Mouse (Mus musculus) MEL (cell line): ENCODE measurements around the gene Nqo2. TPM values are rescaled to one million over a fixed set of nuclear protein-coding genes. Genes with fewer than 3 reads are reported as not detected.

Experiments used
- DNase-seq: peaks from one replicate; pipeline ENCODE4 v3.0.0; 2011; ENCODE audit warnings: low read depth, low spot score
- H3K27ac ChIP-seq: 2 replicates; pipeline ENCODE4 v1.5.1; 2012; ENCODE audit warnings: low read depth, mild to moderate bottlenecking, control low read depth, low read length, moderate library complexity; ENCODE audit not compliant: control insufficient read depth
- H3K27me3 ChIP-seq, 2 experiments: fragments of 150-350 bp in 1 of 2; sonication (generic) in 1 of 2; 2 replicates each; pipeline ENCODE4 v1.6.1; 2012; ENCODE audit warnings: low read length in 2 of 2, mild to moderate bottlenecking in 2 of 2, improper control_type of control experiment in 1 of 2, moderate library complexity in 1 of 2; ENCODE audit not compliant: insufficient read depth in 2 of 2, control insufficient read depth in 1 of 2
- H3K36me3 ChIP-seq, 2 experiments: 2 replicates each; pipeline ENCODE4 v1.6.1; 2012 to 2014; ENCODE audit warnings: low read length in 2 of 2, improper control_type of control experiment in 1 of 2, inconsistent platforms in 1 of 2, mild to moderate bottlenecking in 1 of 2; ENCODE audit not compliant: insufficient read depth in 2 of 2, control insufficient read depth in 1 of 2
- H3K4me1 ChIP-seq, 2 experiments: fragments of 150-350 bp in 1 of 2; sonication (generic) in 1 of 2; 2 replicates each; pipeline ENCODE4 v1.6.1; 2012; ENCODE audit warnings: low read length in 2 of 2, improper control_type of control experiment in 1 of 2, mild to moderate bottlenecking in 1 of 2; ENCODE audit not compliant: insufficient read depth in 2 of 2, control insufficient read depth in 1 of 2
- H3K4me3 ChIP-seq, 2 experiments: fragments of 150-350 bp in 1 of 2; sonication (generic) in 1 of 2; 2 replicates each; pipeline ENCODE4 v1.5.1; 2012; ENCODE audit warnings: low read depth in 2 of 2, low read length in 2 of 2, mild to moderate bottlenecking in 2 of 2, moderate library complexity in 2 of 2, control low read depth in 1 of 2, improper control_type of control experiment in 1 of 2; ENCODE audit not compliant: control insufficient read depth in 1 of 2, insufficient read depth in 1 of 2
- H3K79me2 ChIP-seq: 2 replicates; pipeline ENCODE4 v1.6.1; 2012; ENCODE audit warnings: mild to moderate bottlenecking, low read length, moderate library complexity; ENCODE audit not compliant: control insufficient read depth, poor library complexity, insufficient read depth
- H3K9ac ChIP-seq: 2 replicates; pipeline ENCODE4 v1.6.1; 2012; ENCODE audit warnings: low read depth, mild to moderate bottlenecking, control low read depth, low read length, moderate library complexity; ENCODE audit not compliant: control insufficient read depth, poor library complexity, severe bottlenecking
- H3K9me3 ChIP-seq: fragments of 150-350 bp; sonication (generic); replicated peaks from 2 replicates; pipeline ENCODE4 v1.6.1; 2012; ENCODE audit warnings: mild to moderate bottlenecking, low read length, improper control_type of control experiment, moderate library complexity; ENCODE audit not compliant: insufficient read depth
- BHLHE40 ChIP-seq: IDR thresholded peaks from 2 replicates; pipeline ENCODE4 v1.6.1; 2012; ENCODE audit warnings: low read depth, mild to moderate bottlenecking, inconsistent platforms, low read length, improper control_type of control experiment, borderline replicate concordance
- CTCF ChIP-seq, 3 experiments: IDR thresholded peaks in 2 of 3; conservative IDR thresholded peaks in 1 of 3; 2 replicates each; pipeline ENCODE4 v1.5.1; 2011 to 2012; ENCODE audit warnings: low read length in 3 of 3, low read depth in 2 of 3, mild to moderate bottlenecking in 2 of 3, improper control_type of control experiment in 1 of 3, inconsistent platforms in 1 of 3, mixed read lengths in 1 of 3, moderate library complexity in 1 of 3; ENCODE audit not compliant: control insufficient read depth in 1 of 3, insufficient read depth in 1 of 3, poor library complexity in 1 of 3, severe bottlenecking in 1 of 3
- E2F4 ChIP-seq: IDR thresholded peaks from 2 replicates; pipeline ENCODE4 v1.6.1; 2011; ENCODE audit warnings: low read depth, low read length, improper control_type of control experiment, borderline replicate concordance
- ELF1 ChIP-seq: IDR thresholded peaks from 2 replicates; pipeline ENCODE4 v1.6.1; 2014; ENCODE audit warnings: low read depth, mild to moderate bottlenecking, inconsistent platforms, low read length, improper control_type of control experiment, moderate library complexity
- EP300 ChIP-seq, 2 experiments: IDR thresholded peaks; 2 replicates each; pipeline ENCODE4 v1.6.1; 2011; ENCODE audit warnings: improper control_type of control experiment in 2 of 2, low read length in 2 of 2, low read depth in 1 of 2, mild to moderate bottlenecking in 1 of 2
- ETS1 ChIP-seq: IDR thresholded peaks from 2 replicates; pipeline ENCODE4 v1.6.1; 2012; ENCODE audit warnings: low read depth, mild to moderate bottlenecking, inconsistent platforms, low read length, improper control_type of control experiment, moderate library complexity
- GABPA ChIP-seq: IDR thresholded peaks from 2 replicates; pipeline ENCODE4 v1.6.1; 2012; ENCODE audit warnings: low read depth, mild to moderate bottlenecking, inconsistent platforms, low read length, improper control_type of control experiment, moderate library complexity
- GATA1 ChIP-seq: IDR thresholded peaks from 2 replicates; pipeline ENCODE4 v1.6.1; 2011; ENCODE audit warnings: low read depth, low read length, improper control_type of control experiment
- JUND ChIP-seq: IDR thresholded peaks from 2 replicates; pipeline ENCODE4 v1.6.1; 2011; ENCODE audit warnings: low read depth, mild to moderate bottlenecking, improper control_type of control experiment, low read length
- KAT2A ChIP-seq: conservative IDR thresholded peaks from 2 replicates; pipeline ENCODE4 v1.6.1; 2012; ENCODE audit warnings: low read depth, low read length, improper control_type of control experiment, inconsistent platforms
- MAX ChIP-seq: IDR thresholded peaks from 2 replicates; pipeline ENCODE4 v1.6.1; 2011; ENCODE audit warnings: low read length, improper control_type of control experiment
- MXI1 ChIP-seq: IDR thresholded peaks from 2 replicates; pipeline ENCODE4 v1.6.1; 2011; ENCODE audit warnings: mild to moderate bottlenecking, low read depth, low read length, improper control_type of control experiment
- MYB ChIP-seq: IDR thresholded peaks from 2 replicates; pipeline ENCODE4 v1.6.1; 2011; ENCODE audit warnings: mild to moderate bottlenecking, low read depth, low read length, improper control_type of control experiment
- NELFE ChIP-seq: IDR thresholded peaks from 2 replicates; pipeline ENCODE4 v1.6.1; 2011; ENCODE audit warnings: low read depth, low read length, improper control_type of control experiment
- NRF1 ChIP-seq: IDR thresholded peaks from 2 replicates; pipeline ENCODE4 v1.6.1; 2014; ENCODE audit warnings: low read depth, mild to moderate bottlenecking, inconsistent platforms, low read length, improper control_type of control experiment, moderate library complexity; ENCODE audit not compliant: poor library complexity, insufficient read depth, severe bottlenecking
- POLR2A ChIP-seq, 2 experiments: IDR thresholded peaks; 2 replicates each; pipeline ENCODE4 v1.6.1; 2011 to 2012; ENCODE audit warnings: low read length in 2 of 2, mild to moderate bottlenecking in 2 of 2, control low read depth in 1 of 2, improper control_type of control experiment in 1 of 2, low read depth in 1 of 2, moderate library complexity in 1 of 2; ENCODE audit not compliant: control insufficient read depth in 1 of 2, insufficient read depth in 1 of 2, poor library complexity in 1 of 2
- POLR2AphosphoS2 ChIP-seq: IDR thresholded peaks from 2 replicates; pipeline ENCODE4 v1.6.1; 2011; ENCODE audit warnings: low read length, improper control_type of control experiment
- POLR2AphosphoS5 ChIP-seq: IDR thresholded peaks from 2 replicates; pipeline ENCODE4 v1.6.1; 2012; ENCODE audit warnings: low read depth, borderline replicate concordance, mild to moderate bottlenecking, inconsistent platforms, low read length, moderate library complexity, mixed read lengths
- RAD21 ChIP-seq: IDR thresholded peaks from 2 replicates; pipeline ENCODE4 v1.6.1; 2011; ENCODE audit warnings: mild to moderate bottlenecking, low read depth, low read length, improper control_type of control experiment
- RCOR1 ChIP-seq: IDR thresholded peaks from 2 replicates; pipeline ENCODE4 v1.6.1; 2012; ENCODE audit warnings: low read depth, mild to moderate bottlenecking, inconsistent platforms, low read length, improper control_type of control experiment
- SMC3 ChIP-seq: IDR thresholded peaks from 2 replicates; pipeline ENCODE4 v1.6.1; 2011; ENCODE audit warnings: low read depth, low read length, improper control_type of control experiment
- TAL1 ChIP-seq: IDR thresholded peaks from 2 replicates; pipeline ENCODE4 v1.6.1; 2012; ENCODE audit warnings: mild to moderate bottlenecking, inconsistent platforms, low read length, moderate library complexity, mixed read lengths
- TBP ChIP-seq: IDR thresholded peaks from 2 replicates; pipeline ENCODE4 v1.8.0; 2011; ENCODE audit warnings: low read depth, low read length, improper control_type of control experiment
- TCF12 ChIP-seq: IDR thresholded peaks from 2 replicates; pipeline ENCODE4 v1.6.1; 2014; ENCODE audit warnings: low read depth, mild to moderate bottlenecking, inconsistent platforms, low read length, improper control_type of control experiment, moderate library complexity
- USF1 ChIP-seq: IDR thresholded peaks from 2 replicates; pipeline ENCODE4 v1.6.1; 2014; ENCODE audit warnings: low read depth, mild to moderate bottlenecking, inconsistent platforms, low read length, improper control_type of control experiment, moderate library complexity
- USF2 ChIP-seq, 2 experiments: IDR thresholded peaks; 2 replicates each; pipeline ENCODE4 v1.6.1; 2011 to 2012; ENCODE audit warnings: improper control_type of control experiment in 2 of 2, low read length in 2 of 2, borderline replicate concordance in 1 of 2, inconsistent platforms in 1 of 2, low read depth in 1 of 2, mild to moderate bottlenecking in 1 of 2; ENCODE audit not compliant: insufficient read depth in 1 of 2
- ZC3H11A ChIP-seq: IDR thresholded peaks from 2 replicates; pipeline ENCODE4 v1.6.1; 2012; ENCODE audit warnings: low read depth, mild to moderate bottlenecking, inconsistent platforms, low read length, improper control_type of control experiment
- ZNF384 ChIP-seq: IDR thresholded peaks from 2 replicates; pipeline ENCODE4 v1.6.1; 2012; ENCODE audit warnings: low read depth, mild to moderate bottlenecking, inconsistent platforms, low read length, improper control_type of control experiment
- polyA plus RNA-seq, 2 experiments: library from polyadenylated mRNA; stranded (reverse) in 1 of 2; unstranded in 1 of 2; fragments of >175 nt in 1 of 2; fragments of >200 nt in 1 of 2; gene quantifications; 2 replicates each; pipeline versions ENCODE4 v1.2.1 to v1.2.4; 2012; ENCODE audit warnings: low replicate concordance in 2 of 2, low read depth in 1 of 2; ENCODE audit not compliant: insufficient read length in 2 of 2, insufficient read depth in 1 of 2, missing spikeins in 1 of 2
- total RNA-seq: library from RNA; depleted of rRNA; stranded (reverse); fragments of 300-350 nt; gene quantifications from 2 replicates; pipeline ENCODE4 v1.2.3, GENCODE M21; 2012

The Nqo2 gene
- total and polyA plus RNA-seq, 3 experiments, result 3.7 to 7.6 TPM; not detected in 1

DNA sequence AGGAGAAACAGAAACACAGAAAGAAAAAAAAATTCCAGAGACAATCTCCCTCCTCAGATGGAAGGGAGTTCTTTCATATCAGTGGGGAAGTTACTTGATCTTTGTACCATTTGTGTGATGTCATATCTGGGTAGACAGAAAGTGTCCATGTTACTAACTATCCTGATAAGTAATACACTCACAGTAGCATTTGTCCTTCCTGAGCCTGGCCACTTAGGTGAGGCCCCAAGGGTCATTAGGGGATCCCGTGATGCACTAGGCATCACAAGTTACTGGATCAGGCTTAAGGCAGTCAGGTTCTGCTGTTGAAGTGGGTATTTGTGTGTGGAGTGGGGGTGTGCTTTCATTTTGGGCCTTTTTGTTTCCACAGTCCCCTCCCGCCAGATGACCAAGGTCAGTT is 11.5 kb upstream of the Nqo2 start:
- Histone ChIP-seq H3K79me2 (no peaks in the 10 kb centered on the region), H3K9me3 (no peaks in the 10 kb centered on the region), H3K9ac (no peak overlapping the region), H3K27me3 (no peaks in the 10 kb centered on the region; a peak in 1 of 4 replicates), H3K36me3 (no peaks in the 10 kb centered on the region), H3K4me1 (no peaks in the 10 kb centered on the region; a peak in 1 of 4 replicates), H3K4me3 (no peak overlapping the region), H3K27ac (no peak overlapping the region)
- TF ChIP-seq USF2 (IDR thresholded peaks at IDR 0.05; ENCODE audit: borderline replicate concordance in 1 of 2, insufficient read depth in 1 of 2, low read depth in 1 of 2, low read length in 2 of 2), result no peak
- TF ChIP-seq POLR2A (IDR thresholded peaks at IDR 0.05; ENCODE audit: control insufficient read depth in 1 of 2, insufficient read depth in 1 of 2, low read depth in 1 of 2, low read length in 2 of 2, poor library complexity in 1 of 2), result no peak
- no peak for TF ChIP-seq GABPA
- no peak for TF ChIP-seq CTCF (IDR thresholded peaks at IDR 0.05 in 2 of 3, conservative IDR thresholded peaks at IDR 0.05 in 1 of 3; ENCODE audit: control insufficient read depth in 1 of 3, insufficient read depth in 1 of 3, low read depth in 2 of 3, low read length in 3 of 3, poor library complexity in 1 of 3, severe bottlenecking in 1 of 3)
- no peak for TF ChIP-seq ETS1
- no peak for TF ChIP-seq TCF12
- no peak for TF ChIP-seq RAD21
- no peak for TF ChIP-seq ZNF384
- no peak for DNase-seq

DNA sequence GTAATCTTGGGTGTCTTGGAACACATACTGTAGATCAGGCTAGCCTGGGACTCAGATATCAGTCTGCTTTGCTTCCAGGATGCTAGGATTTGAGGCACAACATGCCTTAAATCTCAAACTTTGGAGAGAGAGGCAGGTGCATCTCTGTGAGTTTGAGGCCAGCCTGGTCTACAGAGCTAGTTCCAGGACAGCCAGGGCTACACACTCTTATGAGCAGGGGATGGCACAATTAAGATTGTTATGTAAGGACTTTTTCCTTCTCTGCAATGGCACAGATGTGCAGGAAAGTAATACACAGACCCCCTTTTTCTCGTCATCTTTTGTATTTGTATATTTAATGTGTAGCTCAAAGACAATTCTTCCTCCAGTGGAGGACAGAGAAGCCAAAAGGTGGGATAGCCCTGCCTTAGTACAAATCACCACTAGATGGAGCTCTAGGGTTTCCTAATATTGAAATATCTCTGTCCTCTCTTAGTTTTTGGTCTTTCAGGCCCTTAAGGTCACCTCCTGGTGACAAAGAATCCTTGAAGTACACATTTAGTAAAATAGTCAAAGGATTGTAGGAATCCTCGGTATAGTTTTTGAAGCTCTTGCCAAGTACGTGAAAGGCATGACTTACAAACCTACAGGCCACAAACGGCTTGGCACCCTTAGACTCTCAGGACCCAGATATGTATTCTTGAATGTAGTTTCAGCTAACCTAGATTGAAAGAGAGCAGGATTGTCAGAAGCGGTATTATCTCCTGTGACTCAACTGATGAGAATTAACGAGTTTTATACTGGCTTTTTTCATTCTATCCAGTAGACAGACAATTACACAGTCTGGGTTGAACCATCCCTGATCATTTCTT is 7.7 kb upstream of the Nqo2 start:
- Histone ChIP-seq H3K9me3 (no peaks in the 10 kb centered on the region), H3K4me1 (no peaks in the 10 kb centered on the region; a peak in 1 of 4 replicates), H3K9ac (no peak overlapping the region), H3K27me3 (no peaks in the 10 kb centered on the region), H3K79me2 (no peaks in the 10 kb centered on the region), H3K27ac (no peak overlapping the region), H3K36me3 (no peaks in the 10 kb centered on the region), H3K4me3 (no peak overlapping the region)
- peak; percentile 65 for DNase-seq
- TF ChIP-seq MYB, result no peak
- TF ChIP-seq SMC3, result peak; percentile 84
- no peak for TF ChIP-seq BHLHE40
- no peak for TF ChIP-seq USF2 (IDR thresholded peaks at IDR 0.05; ENCODE audit: borderline replicate concordance in 1 of 2, insufficient read depth in 1 of 2, low read depth in 1 of 2, low read length in 2 of 2)
- no peak for TF ChIP-seq POLR2AphosphoS5
- TF ChIP-seq ELF1, result no peak
- no peak for TF ChIP-seq TAL1
- TF ChIP-seq KAT2A, result no peak
- no peak for TF ChIP-seq GABPA
- TF ChIP-seq MAX, result no peak
- no peak for TF ChIP-seq TBP
- no peak for TF ChIP-seq JUND
- no peak for TF ChIP-seq GATA1
- no peak for TF ChIP-seq MXI1
- no peak for TF ChIP-seq NELFE
- TF ChIP-seq E2F4, result no peak
- TF ChIP-seq POLR2AphosphoS2, result no peak
- no peak for TF ChIP-seq ZNF384
- no peak for TF ChIP-seq USF1
- TF ChIP-seq EP300 (IDR thresholded peaks at IDR 0.05; ENCODE audit: low read depth in 1 of 2, low read length in 2 of 2), result no peak
- no peak for TF ChIP-seq NRF1
- no peak for TF ChIP-seq TCF12
- no peak for TF ChIP-seq RCOR1
- peak; percentile 72 for TF ChIP-seq ZC3H11A
- peak; percentile 90 for TF ChIP-seq RAD21
- TF ChIP-seq CTCF (IDR thresholded peaks at IDR 0.05 in 2 of 3, conservative IDR thresholded peaks at IDR 0.05 in 1 of 3; ENCODE audit: control insufficient read depth in 1 of 3, insufficient read depth in 1 of 3, low read depth in 2 of 3, low read length in 3 of 3, poor library complexity in 1 of 3, severe bottlenecking in 1 of 3), result peak; percentile 34 to 91 (median 82); a peak in 4 of 6 replicates
- TF ChIP-seq ETS1, result no peak
- no peak for TF ChIP-seq POLR2A (IDR thresholded peaks at IDR 0.05; ENCODE audit: control insufficient read depth in 1 of 2, insufficient read depth in 1 of 2, low read depth in 1 of 2, low read length in 2 of 2, poor library complexity in 1 of 2)
